Mouse (Mus musculus) megakaryocyte progenitor cell, adult 5-6 weeks (primary cell): Measurements from ENCODE around the gene Selenow. TPM values are rescaled to one million over a fixed set of nuclear protein-coding genes. Genes with fewer than 3 reads are reported as not detected.

ENCODE experiments used
- ATAC-seq: replicated peaks from 2 replicates; pipeline ENCODE4 v1.8.0; 2016; ENCODE audit warnings: mild to moderate bottlenecking, moderate TSS enrichment, inconsistent platforms; ENCODE audit not compliant: poor library complexity
- total RNA-seq, 2 experiments: library from RNA; stranded (forward) in 1 of 2; stranded (reverse) in 1 of 2; fragments of 157-497, 149-512 nt in 1 of 2; fragments of 200-1000 nt in 1 of 2; gene quantifications; 2 replicates each; pipeline versions ENCODE4 v1.2.3 to v1.2.4; 2015 to 2017

Selenow gene
- 69.8 and 85.4 TPM in 2 replicates for total RNA-seq (2015)
- 23.7 and 30.0 TPM in 2 replicates for total RNA-seq (2017)

DNA sequence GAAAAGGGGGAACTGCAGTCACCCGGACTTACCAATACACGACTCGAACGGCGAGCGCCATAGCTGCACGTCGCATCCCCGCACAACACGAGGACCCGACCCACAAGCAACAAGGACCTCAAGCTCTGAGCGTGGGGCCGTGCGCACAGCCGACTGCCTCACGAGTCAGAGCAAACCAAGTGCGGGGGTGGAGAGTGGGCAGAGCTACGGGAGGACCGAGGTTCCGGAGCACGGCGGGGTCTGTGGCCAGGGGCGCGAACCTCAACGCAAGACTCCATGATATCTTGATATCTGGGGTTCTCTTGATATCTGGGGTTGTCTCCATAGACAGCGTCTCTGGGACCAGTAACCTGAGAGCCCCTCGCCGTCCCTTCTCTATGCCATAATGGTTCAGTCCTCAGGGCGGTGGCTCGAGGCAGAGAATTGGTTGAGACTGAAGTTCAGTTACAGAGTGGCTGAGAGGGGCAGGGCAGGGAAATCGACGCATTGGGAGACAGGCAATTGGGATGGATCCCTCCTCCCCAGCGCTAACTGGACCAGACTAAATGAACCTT, at the start of gene Selenow:
Gene Selenow (minus strand): TSS at position 183 of the 554 bp plus-strand sequence.
- ATAC-seq, result peak; percentile 94

DNA sequence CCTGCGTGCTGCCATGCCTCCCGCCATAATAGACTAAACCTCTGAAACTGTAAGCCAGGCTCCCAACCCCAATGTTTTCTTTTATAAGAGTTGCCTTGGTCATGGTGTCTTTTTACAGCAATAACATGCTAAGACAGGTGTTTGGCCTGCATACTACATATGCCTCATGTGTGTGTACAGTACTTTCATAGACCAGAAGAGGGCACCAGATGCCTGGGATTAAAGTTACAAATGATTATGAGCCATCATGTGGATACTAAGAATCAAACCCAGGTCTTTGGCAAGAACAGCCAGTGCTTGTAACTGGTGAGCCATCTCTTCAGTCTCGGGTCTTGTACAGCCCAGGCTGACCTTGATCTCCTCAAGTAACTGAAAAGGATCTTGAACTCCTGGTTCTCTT, 47.5 kb upstream of the Selenow start:
- ATAC-seq, result peak; percentile 27; the same call in 1 of the 2 replicates

DNA sequence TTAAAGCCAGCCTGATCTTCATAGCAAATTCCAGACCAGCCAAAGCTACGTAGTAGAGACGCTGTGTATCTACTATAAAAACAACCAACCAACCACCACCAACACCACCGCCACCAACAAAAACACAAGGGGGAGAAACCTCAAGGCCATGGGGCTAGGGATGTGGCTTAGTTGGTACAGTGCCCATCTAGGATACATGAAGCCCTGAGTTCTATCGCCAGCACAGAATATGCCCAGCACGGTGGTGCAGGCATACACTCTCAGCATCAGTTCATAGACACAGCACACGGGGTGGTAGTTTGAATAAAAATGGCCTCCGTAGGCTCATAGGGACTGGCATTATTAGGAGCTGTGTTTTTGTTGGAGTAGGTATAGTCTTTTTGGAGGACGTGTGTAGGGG, 46.1 kb upstream of the Selenow start:
- no peak for ATAC-seq

GRCm38 (mm10) chr7:15967312-15967711, 45.1 kb upstream of the Selenow start, which contains the start of gene Ehd2:
Ehd2 (minus strand) TSS chr7:15967567.
- peak; percentile 86 for ATAC-seq

DNA sequence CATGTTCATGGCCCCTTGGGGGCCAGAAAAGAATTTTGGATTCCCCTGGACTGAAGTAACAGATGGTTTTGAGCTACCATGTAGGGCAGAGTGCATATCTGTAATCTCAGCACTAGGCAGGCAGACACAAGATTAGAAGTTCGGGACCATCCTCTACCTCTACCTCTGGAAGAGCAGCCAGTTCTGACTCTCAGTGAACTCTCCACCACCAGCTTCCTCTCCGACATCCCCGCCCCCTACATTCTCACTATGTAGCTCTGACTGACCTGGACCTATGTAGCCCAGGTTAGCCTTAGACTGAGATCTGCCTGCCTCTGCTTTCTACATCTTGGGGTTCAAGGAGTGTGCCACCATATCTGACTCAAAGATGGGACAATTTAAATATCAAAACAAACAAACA, 44.3 kb upstream of the Selenow start:
- ATAC-seq, result no peak

DNA sequence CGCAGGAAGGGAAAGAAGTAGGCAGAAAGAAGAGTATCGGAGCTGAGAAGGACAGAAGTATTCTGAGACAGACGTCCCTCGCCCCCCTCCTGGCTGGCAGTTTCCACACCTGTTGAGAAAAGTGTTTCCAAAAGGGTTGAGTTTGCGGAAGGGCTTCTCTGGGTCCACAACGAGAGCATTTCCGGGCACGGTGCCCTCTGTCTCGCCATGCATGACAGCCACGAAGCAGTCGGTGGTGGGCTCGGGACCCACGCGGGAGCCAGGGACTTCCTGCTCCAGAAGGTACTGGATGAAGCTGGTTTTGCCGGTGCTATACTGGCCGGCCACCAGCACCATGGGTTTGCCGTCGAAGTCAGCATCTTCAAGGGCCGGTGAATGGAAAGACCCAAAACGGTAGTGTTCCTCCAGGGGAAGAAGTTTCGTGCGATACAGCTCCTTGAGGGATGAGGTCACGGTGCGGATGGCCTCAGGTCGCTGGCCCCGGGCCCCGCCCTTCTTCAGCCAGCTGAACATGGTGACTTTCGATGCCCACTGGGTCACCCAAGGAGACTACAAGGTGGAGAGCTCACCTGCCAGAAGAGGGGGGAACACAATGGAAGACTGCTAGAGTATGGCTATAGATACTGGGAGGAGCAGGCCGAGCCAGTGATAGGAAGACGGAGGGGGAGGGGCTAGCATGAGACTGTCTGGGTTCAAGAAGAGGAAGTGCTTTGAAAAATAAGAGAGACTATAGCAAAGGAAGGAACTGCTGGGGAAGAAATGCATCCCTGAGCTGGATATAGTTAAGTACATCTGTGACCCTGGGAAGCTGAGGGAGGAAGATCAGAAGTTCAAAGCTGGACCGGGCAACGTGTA, 41.8 kb upstream of the Selenow start:
- no peak for ATAC-seq

DNA sequence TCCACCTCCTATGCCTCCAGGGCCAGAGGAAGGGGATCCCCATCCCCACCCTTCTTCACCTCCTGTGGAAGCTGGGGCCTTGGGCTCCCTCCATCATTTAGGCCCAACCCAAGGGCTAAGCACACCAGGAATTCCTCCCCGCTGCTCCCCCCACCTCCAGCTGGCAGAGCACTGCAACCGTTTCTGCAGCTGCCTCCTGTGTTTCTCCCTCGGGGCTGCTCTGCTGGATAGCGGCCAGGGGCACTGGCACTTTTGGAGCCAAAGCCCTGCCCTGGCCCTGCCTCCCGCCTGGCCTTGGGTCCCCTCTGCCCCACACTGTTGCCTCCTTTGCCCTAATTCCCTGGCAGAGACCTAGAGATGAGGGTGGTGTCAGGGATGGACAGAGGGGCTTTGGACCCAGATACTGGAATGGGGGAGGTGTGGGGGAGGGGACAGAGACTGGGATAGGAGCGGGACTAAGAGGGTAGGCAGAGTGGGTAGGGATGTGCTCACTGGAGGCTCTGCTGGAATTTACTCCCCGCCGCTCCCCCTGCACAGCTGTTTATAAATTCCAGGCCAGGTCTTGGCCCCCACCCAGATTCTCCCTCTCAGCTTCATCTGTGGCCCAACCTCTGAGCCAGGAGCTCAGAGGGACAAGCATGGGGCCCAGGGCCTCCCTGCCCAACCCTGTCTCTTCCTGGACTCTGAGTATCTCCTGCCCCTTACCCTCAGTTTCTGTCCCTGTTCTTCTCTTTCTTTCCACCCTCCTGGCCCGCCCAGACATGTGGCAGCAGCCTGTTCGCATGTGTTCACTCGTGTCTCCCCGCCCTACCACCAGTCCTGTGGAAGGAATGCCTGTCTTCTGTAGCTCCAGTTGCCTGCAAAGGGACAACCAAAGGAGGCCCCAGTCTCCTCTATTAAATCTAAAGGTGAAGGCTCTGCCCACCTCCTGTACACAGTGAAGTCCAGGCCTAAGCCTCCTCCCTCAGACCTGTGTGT, 40.4 kb upstream of the Selenow start:
- ATAC-seq, result peak; percentile 51; the same call in 1 of the 2 replicates

GRCm38 (mm10) chr7:15961798-15962197, 39.6 kb upstream of the Selenow start:
- ATAC-seq, result no peak

DNA sequence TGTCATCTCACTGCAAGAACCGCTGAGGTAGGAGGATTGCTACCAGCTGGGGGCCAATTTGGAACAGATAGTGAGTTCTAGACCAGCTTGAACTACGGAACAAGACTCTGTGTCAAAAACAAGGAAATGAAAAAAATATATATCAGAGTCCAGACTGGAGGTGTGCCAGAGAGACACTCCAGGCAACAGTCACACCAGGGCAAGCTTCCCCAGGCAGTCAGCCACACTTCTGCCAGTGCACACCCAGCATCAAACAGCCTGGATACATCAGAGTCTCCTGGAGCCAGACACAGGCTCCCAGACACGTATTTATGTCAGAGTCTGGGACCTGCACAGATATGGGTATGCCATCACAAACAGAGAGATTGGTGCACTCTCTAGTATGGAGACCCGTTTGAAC, 39.0 kb upstream of the Selenow start:
- ATAC-seq, result no peak

- no peak for ATAC-seq
These were observed 38.5 kb upstream of the Selenow start for GRCm38 (mm10) chr7:15960691-15961090.

GRCm38 (mm10) chr7:15956143-15956542, 33.9 kb upstream of the Selenow start:
- ATAC-seq, result no peak

DNA sequence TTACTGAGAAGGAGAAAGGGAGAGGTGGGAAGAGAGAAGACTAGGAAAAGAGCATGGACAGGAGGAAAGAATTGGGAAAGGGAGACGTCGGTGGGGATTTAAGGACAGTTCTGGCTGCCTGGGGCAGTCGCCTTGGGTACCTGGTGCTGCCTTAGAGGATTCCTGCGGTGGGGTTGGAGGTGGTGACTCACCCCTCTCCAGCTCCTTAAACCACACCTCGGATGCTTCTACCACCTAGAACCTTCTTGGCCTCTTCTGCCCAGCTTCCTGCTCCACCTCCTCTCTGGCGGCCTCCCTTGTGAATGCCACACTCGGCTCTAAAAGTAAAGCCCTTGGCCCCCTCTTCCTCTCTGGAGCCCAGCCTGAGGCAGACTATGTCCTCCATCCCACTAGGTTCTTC, 33.3 kb upstream of the Selenow start:
- no peak for ATAC-seq

DNA sequence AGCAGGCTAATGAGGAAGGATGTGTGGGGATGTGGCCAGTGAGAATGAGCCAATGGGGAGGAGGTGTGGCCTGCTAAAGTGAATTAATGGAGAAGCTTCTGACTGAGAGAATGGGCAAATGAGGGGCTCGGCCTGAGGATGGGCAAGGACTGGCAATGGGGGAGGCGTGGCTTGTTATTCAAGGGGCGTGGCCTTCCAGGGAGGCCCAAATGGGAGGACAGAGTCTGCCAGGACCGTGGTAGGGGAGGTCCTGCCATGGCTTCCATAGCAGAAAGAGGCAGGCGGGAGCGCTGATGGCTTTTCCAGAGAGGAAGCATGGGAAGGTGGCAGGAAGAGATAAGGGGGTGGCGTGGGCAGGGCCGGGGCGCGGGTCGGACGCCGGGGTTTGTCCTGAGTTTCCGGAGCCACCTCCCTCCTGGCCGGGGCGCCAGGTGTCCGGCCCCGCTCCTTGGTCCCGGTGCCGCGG, 32.8 kb upstream of the Selenow start:
- ATAC-seq, result peak; percentile 42

GRCm38 (mm10) chr7:15954436-15954835, 32.2 kb upstream of the Selenow start:
- ATAC-seq, result peak; percentile 9

DNA sequence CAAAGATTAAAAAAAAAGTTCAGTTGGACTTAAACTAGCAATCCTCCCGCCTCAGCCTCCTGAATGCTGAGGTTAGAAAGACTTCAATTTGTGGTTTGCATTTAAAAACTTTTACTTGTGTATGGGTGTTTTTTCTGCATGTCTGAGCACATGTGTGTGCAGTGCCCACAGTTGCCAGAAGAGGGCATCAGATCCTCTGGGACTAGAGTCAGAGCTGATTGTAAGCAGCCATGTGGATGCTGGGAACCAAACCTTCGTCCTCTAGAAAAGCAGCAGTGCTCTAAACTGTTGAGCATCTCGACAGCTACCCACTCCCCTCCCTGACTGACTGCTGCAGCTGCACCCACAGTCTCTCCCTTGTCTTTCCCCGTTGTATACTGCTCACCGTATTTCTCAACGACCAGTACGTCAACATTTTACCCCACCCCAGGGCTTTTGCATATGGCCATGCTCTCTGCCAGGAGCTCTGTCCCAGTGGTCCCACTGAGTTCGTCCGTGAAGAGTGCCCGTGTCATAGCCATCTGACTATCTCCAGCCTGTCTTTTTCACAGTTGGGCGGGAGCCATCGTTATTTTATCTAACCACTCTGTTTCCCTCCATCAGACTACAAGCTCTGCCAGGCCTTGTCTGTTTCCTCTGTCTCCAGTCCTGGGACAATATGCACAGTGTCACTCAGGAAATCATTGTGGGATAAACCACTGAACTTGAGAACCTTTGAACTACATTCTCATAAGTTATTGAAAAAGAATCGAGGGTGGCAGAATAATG, 31.3 kb upstream of the Selenow start:
- ATAC-seq, result peak; percentile 17

DNA sequence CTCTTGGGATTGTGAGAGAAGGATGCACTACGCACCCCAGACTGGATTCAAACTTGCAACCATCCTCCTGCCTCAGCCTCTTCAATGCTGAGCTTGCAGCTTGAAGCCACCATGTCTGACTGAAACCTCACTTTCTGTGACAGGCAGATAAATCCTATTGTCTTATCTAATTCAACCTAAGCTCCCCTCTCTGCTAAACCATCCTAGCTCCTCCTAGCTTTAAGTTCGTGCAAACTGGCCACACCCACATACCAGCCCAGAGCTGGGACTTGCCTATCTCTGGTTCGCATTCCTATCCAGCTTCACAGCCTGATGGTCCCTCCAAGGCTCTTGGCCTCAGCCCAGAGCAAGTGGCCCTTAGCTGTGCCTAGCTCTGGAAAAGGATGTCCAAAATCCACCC, 30.2 kb upstream of the Selenow start:
- peak; percentile 52 for ATAC-seq

- no peak for ATAC-seq
These were observed 27.8 kb upstream of the Selenow start for GRCm38 (mm10) chr7:15950008-15950407.

- 0 out of 2 replicates have a peak, but pooled peaks have one; percentile 4 for ATAC-seq
These were observed 27.1 kb upstream of the Selenow start for GRCm38 (mm10) chr7:15949216-15949790.

GRCm38 (mm10) chr7:15948381-15948941, 26.3 kb upstream of the Selenow start:
- ATAC-seq, result peak; percentile 53
